Mouse (Mus musculus): ENCODE data around the gene Opn1sw. TPM values are rescaled to one million over a fixed set of nuclear protein-coding genes. Genes with fewer than 3 reads are reported as not detected.

Gene Opn1sw
- polyA plus RNA-seq, 1 experiment from 2014 or later, result 0.37 TPM

GRCm38 (mm10) chr6:29432156-29432555 lies 43.9 kb upstream of the Opn1sw start:
- 38% methylated on average over 2 of the region's 3 CpGs for WGBS
- no peak for ATAC-seq (ENCODE audit: low read depth)
- H3K27ac ChIP-seq (ENCODE audit: low read depth, low read length), result no peak overlapping the region
- no peak overlapping the region for H3K9ac ChIP-seq (replicated peaks; ENCODE audit: low read depth, low read length)
- peaks cover 11% of the 10 kb centered on the region; the same call in 1 of the 2 replicates for H3K4me1 ChIP-seq (ENCODE audit: control insufficient read depth, insufficient read depth, low read length)
- H3K4me3 ChIP-seq (ENCODE audit: low read depth, low read length), result no peak overlapping the region
- H3K27me3 ChIP-seq (ENCODE audit: control insufficient read depth, insufficient read depth, low read length), result peaks cover 18% of the 10 kb centered on the region
- no peak overlapping the region for H3K4me2 ChIP-seq (ENCODE audit: low read depth, low read length)
- H3K9me3 ChIP-seq (ENCODE audit: control insufficient read depth, low read length), result no peaks in the 10 kb centered on the region
- H3K36me3 ChIP-seq (ENCODE audit: control insufficient read depth, insufficient read depth, low read length), result no peaks in the 10 kb centered on the region

- H3K4me1 ChIP-seq (ENCODE audit: control insufficient read depth, insufficient read depth, low read length), result peaks cover 10% of the 10 kb centered on the region; the same call in 1 of the 2 replicates
- WGBS, result 37% methylated on average over 5 of the region's 5 CpGs
- no peak overlapping the region for H3K9ac ChIP-seq (replicated peaks; ENCODE audit: low read depth, low read length)
- ATAC-seq (ENCODE audit: low read depth), result no peak
- H3K4me3 ChIP-seq (ENCODE audit: low read depth, low read length), result no peak overlapping the region
- no peaks in the 10 kb centered on the region for H3K36me3 ChIP-seq (ENCODE audit: control insufficient read depth, insufficient read depth, low read length)
- no peaks in the 10 kb centered on the region for H3K9me3 ChIP-seq (ENCODE audit: control insufficient read depth, low read length)
- H3K4me2 ChIP-seq (ENCODE audit: low read depth, low read length), result no peak overlapping the region
- no peak overlapping the region for H3K27ac ChIP-seq (ENCODE audit: low read depth, low read length)
- peaks cover 18% of the 10 kb centered on the region for H3K27me3 ChIP-seq (ENCODE audit: control insufficient read depth, insufficient read depth, low read length)
Observed at GRCm38 (mm10) chr6:29431473-29431872, 43.2 kb upstream of the Opn1sw start.

- Histone ChIP-seq H3K27ac (ENCODE audit: low read depth, low read length) (no peak overlapping the region), H3K4me1 (ENCODE audit: control insufficient read depth, insufficient read depth, low read length) (peaks cover 9% of the 10 kb centered on the region; the same call in 1 of the 2 replicates), H3K4me2 (ENCODE audit: low read depth, low read length) (no peak overlapping the region), H3K36me3 (ENCODE audit: control insufficient read depth, insufficient read depth, low read length) (no peaks in the 10 kb centered on the region), H3K9me3 (ENCODE audit: control insufficient read depth, low read length) (no peaks in the 10 kb centered on the region), H3K27me3 (ENCODE audit: control insufficient read depth, insufficient read depth, low read length) (peaks cover 18% of the 10 kb centered on the region), H3K4me3 (ENCODE audit: low read depth, low read length) (no peak overlapping the region), H3K9ac (replicated peaks; ENCODE audit: low read depth, low read length) (no peak overlapping the region)
- WGBS, result 57% methylated on average over 15 of the region's 15 CpGs
- ATAC-seq (ENCODE audit: low read depth), result no peak
Observed at GRCm38 (mm10) chr6:29430681-29431420, 42.6 kb upstream of the Opn1sw start.

- Histone ChIP-seq H3K4me3 (ENCODE audit: low read depth, low read length) (no peak overlapping the region), H3K27ac (ENCODE audit: low read depth, low read length) (no peak overlapping the region), H3K27me3 (ENCODE audit: control insufficient read depth, insufficient read depth, low read length) (peaks cover 9% of the 10 kb centered on the region; the same call in 1 of the 2 replicates), H3K4me1 (ENCODE audit: control insufficient read depth, insufficient read depth, low read length) (0 out of 2 replicates have a peak, but pooled peaks cover 5% of the 10 kb centered on the region), H3K9ac (replicated peaks; ENCODE audit: low read depth, low read length) (no peak overlapping the region), H3K36me3 (ENCODE audit: control insufficient read depth, insufficient read depth, low read length) (no peaks in the 10 kb centered on the region), H3K9me3 (ENCODE audit: control insufficient read depth, low read length) (no peaks in the 10 kb centered on the region), H3K4me2 (ENCODE audit: low read depth, low read length) (no peak overlapping the region)
- WGBS, result 54% methylated on average over 4 of the region's 4 CpGs
- ATAC-seq (ENCODE audit: low read depth), result no peak
Observed at GRCm38 (mm10) chr6:29428171-29428570, 39.9 kb upstream of the Opn1sw start.

GRCm38 (mm10) chr6:29426331-29426730 lies 38.1 kb upstream of the Opn1sw start:
- H3K27ac ChIP-seq (ENCODE audit: low read depth, low read length), result no peak overlapping the region
- no peak overlapping the region for H3K4me2 ChIP-seq (ENCODE audit: low read depth, low read length)
- 76% methylated on average over 6 of the region's 6 CpGs for WGBS
- no peaks in the 10 kb centered on the region for H3K4me1 ChIP-seq (ENCODE audit: control insufficient read depth, insufficient read depth, low read length)
- H3K36me3 ChIP-seq (ENCODE audit: control insufficient read depth, insufficient read depth, low read length), result 0 out of 2 replicates have a peak, but pooled peaks cover 4% of the 10 kb centered on the region
- no peak overlapping the region for H3K4me3 ChIP-seq (ENCODE audit: low read depth, low read length)
- ATAC-seq (ENCODE audit: low read depth), result no peak
- no peak overlapping the region for H3K9ac ChIP-seq (replicated peaks; ENCODE audit: low read depth, low read length)
- no peaks in the 10 kb centered on the region for H3K9me3 ChIP-seq (ENCODE audit: control insufficient read depth, low read length)
- no peaks in the 10 kb centered on the region for H3K27me3 ChIP-seq (ENCODE audit: control insufficient read depth, insufficient read depth, low read length)

GRCm38 (mm10) chr6:29425118-29425517 lies 36.9 kb upstream of the Opn1sw start:
- no peaks in the 10 kb centered on the region for H3K27me3 ChIP-seq (ENCODE audit: control insufficient read depth, insufficient read depth, low read length)
- no peak overlapping the region for H3K9ac ChIP-seq (replicated peaks; ENCODE audit: low read depth, low read length)
- H3K4me1 ChIP-seq (ENCODE audit: control insufficient read depth, insufficient read depth, low read length), result no peaks in the 10 kb centered on the region
- no peak overlapping the region for H3K4me3 ChIP-seq (ENCODE audit: low read depth, low read length)
- WGBS, result 91% methylated on average over 8 of the region's 8 CpGs
- no peak overlapping the region for H3K4me2 ChIP-seq (ENCODE audit: low read depth, low read length)
- H3K36me3 ChIP-seq (ENCODE audit: control insufficient read depth, insufficient read depth, low read length), result 0 out of 2 replicates have a peak, but pooled peaks cover 4% of the 10 kb centered on the region
- no peak overlapping the region for H3K27ac ChIP-seq (ENCODE audit: low read depth, low read length)
- no peak for ATAC-seq (ENCODE audit: low read depth)
- no peaks in the 10 kb centered on the region for H3K9me3 ChIP-seq (ENCODE audit: control insufficient read depth, low read length)

GRCm38 (mm10) chr6:29420596-29420995 lies 32.3 kb upstream of the Opn1sw start:
- ATAC-seq (ENCODE audit: low read depth), result no peak
- H3K4me1 ChIP-seq (ENCODE audit: control insufficient read depth, insufficient read depth, low read length), result no peaks in the 10 kb centered on the region
- H3K27me3 ChIP-seq (ENCODE audit: control insufficient read depth, insufficient read depth, low read length), result no peaks in the 10 kb centered on the region
- H3K27ac ChIP-seq (ENCODE audit: low read depth, low read length), result no peak overlapping the region
- H3K9ac ChIP-seq (replicated peaks; ENCODE audit: low read depth, low read length), result no peak overlapping the region
- H3K36me3 ChIP-seq (ENCODE audit: control insufficient read depth, insufficient read depth, low read length), result peaks cover 4% of the 10 kb centered on the region; the same call in 1 of the 2 replicates
- H3K4me3 ChIP-seq (ENCODE audit: low read depth, low read length), result no peak overlapping the region
- no peak overlapping the region for H3K4me2 ChIP-seq (ENCODE audit: low read depth, low read length)
- no peaks in the 10 kb centered on the region for H3K9me3 ChIP-seq (ENCODE audit: control insufficient read depth, low read length)
- WGBS, result 88% methylated on average over 2 of the region's 2 CpGs

GRCm38 (mm10) chr6:29415446-29415845 lies 27.2 kb upstream of the Opn1sw start:
- Histone ChIP-seq H3K9ac (replicated peaks; ENCODE audit: low read depth, low read length) (no peak overlapping the region), H3K27ac (ENCODE audit: low read depth, low read length) (no peak overlapping the region), H3K9me3 (ENCODE audit: control insufficient read depth, low read length) (no peaks in the 10 kb centered on the region), H3K27me3 (ENCODE audit: control insufficient read depth, insufficient read depth, low read length) (no peaks in the 10 kb centered on the region), H3K4me2 (ENCODE audit: low read depth, low read length) (no peak overlapping the region), H3K4me1 (ENCODE audit: control insufficient read depth, insufficient read depth, low read length) (no peaks in the 10 kb centered on the region), H3K36me3 (ENCODE audit: control insufficient read depth, insufficient read depth, low read length) (peaks cover 11% of the 10 kb centered on the region), H3K4me3 (ENCODE audit: low read depth, low read length) (no peak overlapping the region)
- no peak for ATAC-seq (ENCODE audit: low read depth)
- 89% methylated on average over 9 of the region's 9 CpGs for WGBS

GRCm38 (mm10) chr6:29406412-29406811 lies 18.1 kb upstream of the Opn1sw start:
- Histone ChIP-seq H3K4me1 (ENCODE audit: control insufficient read depth, insufficient read depth, low read length) (no peaks in the 10 kb centered on the region), H3K36me3 (ENCODE audit: control insufficient read depth, insufficient read depth, low read length) (peaks cover 13% of the 10 kb centered on the region; the same call in 1 of the 2 replicates), H3K27ac (ENCODE audit: low read depth, low read length) (peak overlapping the region; percentile 55), H3K27me3 (ENCODE audit: control insufficient read depth, insufficient read depth, low read length) (no peaks in the 10 kb centered on the region), H3K4me3 (ENCODE audit: low read depth, low read length) (no peak overlapping the region), H3K9ac (replicated peaks; ENCODE audit: low read depth, low read length) (no peak overlapping the region), H3K4me2 (ENCODE audit: low read depth, low read length) (no peak overlapping the region), H3K9me3 (ENCODE audit: control insufficient read depth, low read length) (no peaks in the 10 kb centered on the region)
- 32% methylated on average over 6 of the region's 6 CpGs for WGBS
- peak; percentile 58; the same call in 1 of the 2 replicates for ATAC-seq (ENCODE audit: low read depth)
